Mouse (Mus musculus): ENCODE measurements around the gene Irf1. TPM values are rescaled to one million over a fixed set of nuclear protein-coding genes. Genes with fewer than 3 reads are reported as not detected.

Gene Irf1
- polyA plus RNA-seq, 1 experiment: 111 TPM

DNA sequence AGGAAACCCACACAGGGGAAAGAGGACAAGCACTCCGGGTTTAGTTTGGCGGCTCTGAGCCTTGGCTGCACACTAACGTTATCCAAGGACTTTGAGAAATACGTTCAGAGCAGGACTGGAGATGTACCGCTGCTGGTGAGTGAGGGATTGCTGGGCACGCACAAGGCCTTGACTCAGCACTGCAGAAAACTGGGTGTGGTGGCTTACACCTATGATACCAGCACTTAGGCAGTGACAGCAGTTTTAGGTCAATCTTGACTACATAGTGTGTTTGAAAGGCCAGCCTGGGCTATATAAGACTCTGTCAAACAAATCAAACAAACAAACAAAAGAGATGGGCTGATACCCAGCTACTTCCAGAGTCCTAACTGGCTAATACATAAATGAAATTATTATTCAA is 33.7 kb downstream of the Irf1 start:
- Histone ChIP-seq H3K36me3 (ENCODE audit: control insufficient read depth, insufficient read depth, low read length) (no peaks in the 10 kb centered on the region), H3K4me1 (ENCODE audit: control insufficient read depth, insufficient read depth, insufficient read length) (peaks cover 22% of the 10 kb centered on the region; the same call in 1 of the 2 replicates), H3K4me3 (ENCODE audit: extremely low read depth, insufficient read depth, insufficient read length) (no peak overlapping the region), H3K27ac (ENCODE audit: insufficient read depth, low read length) (peak overlapping the region; percentile 7; the same call in 1 of the 2 replicates), H3K27me3 (ENCODE audit: control insufficient read depth, insufficient read depth, low read length) (no peaks in the 10 kb centered on the region)
- DNase-seq (ENCODE audit: low read depth in 1 of 2, low spot score in 2 of 2): no peak
- WGBS: 67% methylated on average over 6 of the region's 6 CpGs
- no peak for TF ChIP-seq CTCF (IDR thresholded peaks at IDR 0.05; ENCODE audit: extremely low read depth, insufficient read depth, insufficient read length, insufficient replicate concordance)
- no peak for TF ChIP-seq POLR2A (IDR thresholded peaks at IDR 0.05; ENCODE audit: low read depth, low read length)

DNA sequence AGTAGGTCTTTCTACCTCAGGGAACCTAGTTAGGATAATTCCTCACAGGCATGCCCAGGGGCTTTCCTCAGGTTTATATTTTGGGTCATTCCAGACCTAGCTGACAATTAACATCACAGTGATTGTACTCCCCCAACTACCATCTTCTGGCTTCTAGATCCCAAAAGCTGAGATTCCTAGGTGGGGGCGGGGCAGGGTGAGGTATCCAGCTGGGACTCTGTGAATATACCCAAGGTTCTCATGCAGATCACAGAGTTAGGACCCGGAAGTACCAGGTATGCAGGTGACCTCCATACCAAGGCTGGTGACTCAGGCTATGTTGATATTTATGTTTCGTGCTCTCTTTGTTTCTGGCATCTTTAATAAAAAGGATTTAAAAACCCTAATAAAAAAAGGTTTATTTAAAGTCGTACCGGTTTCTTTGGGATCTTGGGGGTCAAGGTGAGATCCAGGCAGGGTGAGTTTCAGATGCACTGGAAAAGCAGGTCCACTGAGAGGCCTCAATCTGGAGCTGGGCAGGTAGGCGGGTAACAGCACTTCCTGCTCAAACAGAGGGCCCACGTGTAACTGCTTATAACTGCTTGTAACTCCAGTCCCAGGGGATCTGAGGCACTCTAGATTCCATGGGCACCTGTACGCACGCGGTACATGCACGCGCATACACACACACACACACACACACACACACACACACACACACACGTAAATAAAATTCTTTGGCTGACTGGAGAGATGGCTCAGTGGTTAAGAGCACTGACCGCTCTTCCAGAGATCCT is 34.9 kb downstream of the Irf1 start:
- H3K4me1 ChIP-seq (ENCODE audit: control insufficient read depth, insufficient read depth, insufficient read length): peaks cover 15% of the 10 kb centered on the region; the same call in 1 of the 2 replicates
- WGBS: 72% methylated on average over 14 of the region's 14 CpGs
- TF ChIP-seq POLR2A (IDR thresholded peaks at IDR 0.05; ENCODE audit: low read depth, low read length) (no peak), CTCF (IDR thresholded peaks at IDR 0.05; ENCODE audit: extremely low read depth, insufficient read depth, insufficient read length, insufficient replicate concordance) (no peak)

DNA sequence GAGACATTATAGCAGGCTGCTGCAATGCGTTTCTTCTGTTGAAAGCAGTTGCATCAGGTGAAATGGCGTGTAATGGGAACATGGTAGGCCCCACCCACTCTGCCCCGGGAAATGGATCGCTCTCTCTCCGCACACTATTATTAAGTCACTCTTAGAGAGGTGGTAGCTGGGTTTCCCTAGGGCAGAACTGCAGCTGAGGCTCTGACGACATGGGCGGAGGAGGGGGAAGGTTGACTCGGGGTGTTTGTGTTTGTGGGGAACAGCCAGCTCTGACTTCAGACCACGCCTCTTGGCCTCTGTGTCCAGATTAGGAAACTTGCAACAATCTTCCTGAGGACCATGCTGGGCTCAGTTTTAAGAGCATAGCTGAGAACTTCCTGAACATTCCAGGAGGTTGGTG is 36.0 kb downstream of the Irf1 start:
- no peak for DNase-seq (ENCODE audit: low read depth in 1 of 2, low spot score in 2 of 2)
- TF ChIP-seq POLR2A (IDR thresholded peaks at IDR 0.05; ENCODE audit: low read depth, low read length) (no peak), CTCF (IDR thresholded peaks at IDR 0.05; ENCODE audit: extremely low read depth, insufficient read depth, insufficient read length, insufficient replicate concordance) (no peak)
- Histone ChIP-seq H3K4me3 (ENCODE audit: extremely low read depth, insufficient read depth, insufficient read length) (no peak overlapping the region), H3K4me1 (ENCODE audit: control insufficient read depth, insufficient read depth, insufficient read length) (peaks cover 16% of the 10 kb centered on the region; the same call in 1 of the 2 replicates), H3K36me3 (ENCODE audit: control insufficient read depth, insufficient read depth, low read length) (no peaks in the 10 kb centered on the region), H3K27me3 (ENCODE audit: control insufficient read depth, insufficient read depth, low read length) (no peaks in the 10 kb centered on the region), H3K27ac (ENCODE audit: insufficient read depth, low read length) (no peak overlapping the region)
- 73% methylated on average over 9 of the region's 9 CpGs for WGBS

More for the DNA sequence above, 34.9 kb downstream of the Irf1 start:
- no peaks in the 10 kb centered on the region for H3K27me3 ChIP-seq (ENCODE audit: control insufficient read depth, insufficient read depth, low read length)
- no peak for DNase-seq (ENCODE audit: low read depth in 1 of 2, low spot score in 2 of 2)
- no peaks in the 10 kb centered on the region for H3K36me3 ChIP-seq (ENCODE audit: control insufficient read depth, insufficient read depth, low read length)
- no peak overlapping the region for H3K4me3 ChIP-seq (ENCODE audit: extremely low read depth, insufficient read depth, insufficient read length)
- no peak overlapping the region for H3K27ac ChIP-seq (ENCODE audit: insufficient read depth, low read length)

DNA sequence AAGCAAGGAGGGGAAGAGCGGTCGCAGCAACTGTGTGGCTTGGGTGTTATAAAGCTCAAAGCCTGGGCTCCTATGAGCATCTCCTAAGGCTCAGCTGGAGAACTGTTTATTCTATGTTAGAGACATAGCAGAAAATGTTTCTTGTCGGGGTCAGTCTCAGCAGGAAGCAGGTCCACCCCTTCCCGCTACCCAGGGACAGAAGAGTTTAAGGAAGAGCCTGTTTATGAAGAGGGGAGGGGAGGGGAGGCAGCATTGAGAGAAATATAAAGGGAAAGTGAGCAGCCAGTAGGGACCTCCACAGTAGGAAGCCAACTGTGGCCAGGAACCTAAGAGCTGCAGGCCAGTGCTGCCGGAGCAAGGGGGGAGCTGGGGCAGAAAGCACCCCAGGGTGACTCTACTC is 39.5 kb downstream of the Irf1 start:
- no peak overlapping the region for H3K27ac ChIP-seq (ENCODE audit: insufficient read depth, low read length)
- TF ChIP-seq CTCF (IDR thresholded peaks at IDR 0.05; ENCODE audit: extremely low read depth, insufficient read depth, insufficient read length, insufficient replicate concordance) (no peak), POLR2A (IDR thresholded peaks at IDR 0.05; ENCODE audit: low read depth, low read length) (no peak)
- no peak for DNase-seq (ENCODE audit: low read depth in 1 of 2, low spot score in 2 of 2)
- 69% methylated on average over 5 of the region's 5 CpGs for WGBS
- H3K27me3 ChIP-seq (ENCODE audit: control insufficient read depth, insufficient read depth, low read length): no peaks in the 10 kb centered on the region
- H3K4me1 ChIP-seq (ENCODE audit: control insufficient read depth, insufficient read depth, insufficient read length): peaks cover 11% of the 10 kb centered on the region
- no peaks in the 10 kb centered on the region for H3K36me3 ChIP-seq (ENCODE audit: control insufficient read depth, insufficient read depth, low read length)
- H3K4me3 ChIP-seq (ENCODE audit: extremely low read depth, insufficient read depth, insufficient read length): no peak overlapping the region

DNA sequence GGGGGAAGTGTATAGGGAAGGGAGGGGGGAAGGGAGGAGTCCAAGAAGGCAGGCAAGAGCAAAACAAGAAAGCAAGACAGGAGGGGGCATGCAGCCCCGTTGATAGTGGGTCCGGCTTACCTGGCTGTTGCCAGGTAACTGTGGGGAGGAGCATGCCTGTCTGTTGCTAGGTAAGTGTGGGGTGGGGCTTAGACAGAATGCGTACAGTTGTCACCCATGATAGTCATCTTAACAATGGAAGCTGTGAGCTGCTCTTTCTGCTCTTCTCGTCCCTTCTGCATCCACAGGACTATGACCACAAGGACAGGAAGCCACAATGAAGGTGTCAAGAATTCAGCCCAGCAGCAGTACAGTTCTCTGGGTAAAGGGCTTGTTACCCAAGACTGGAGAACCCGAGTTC is 40.3 kb downstream of the Irf1 start:
- Histone ChIP-seq H3K4me1 (ENCODE audit: control insufficient read depth, insufficient read depth, insufficient read length) (peaks cover 11% of the 10 kb centered on the region), H3K27me3 (ENCODE audit: control insufficient read depth, insufficient read depth, low read length) (no peaks in the 10 kb centered on the region), H3K27ac (ENCODE audit: insufficient read depth, low read length) (no peak overlapping the region), H3K36me3 (ENCODE audit: control insufficient read depth, insufficient read depth, low read length) (no peaks in the 10 kb centered on the region), H3K4me3 (ENCODE audit: extremely low read depth, insufficient read depth, insufficient read length) (no peak overlapping the region)
- no peak for TF ChIP-seq CTCF (IDR thresholded peaks at IDR 0.05; ENCODE audit: extremely low read depth, insufficient read depth, insufficient read length, insufficient replicate concordance)
- no peak for TF ChIP-seq POLR2A (IDR thresholded peaks at IDR 0.05; ENCODE audit: low read depth, low read length)
- WGBS: 44% methylated on average over 5 of the region's 5 CpGs
- no peak for DNase-seq (ENCODE audit: low read depth in 1 of 2, low spot score in 2 of 2)

DNA sequence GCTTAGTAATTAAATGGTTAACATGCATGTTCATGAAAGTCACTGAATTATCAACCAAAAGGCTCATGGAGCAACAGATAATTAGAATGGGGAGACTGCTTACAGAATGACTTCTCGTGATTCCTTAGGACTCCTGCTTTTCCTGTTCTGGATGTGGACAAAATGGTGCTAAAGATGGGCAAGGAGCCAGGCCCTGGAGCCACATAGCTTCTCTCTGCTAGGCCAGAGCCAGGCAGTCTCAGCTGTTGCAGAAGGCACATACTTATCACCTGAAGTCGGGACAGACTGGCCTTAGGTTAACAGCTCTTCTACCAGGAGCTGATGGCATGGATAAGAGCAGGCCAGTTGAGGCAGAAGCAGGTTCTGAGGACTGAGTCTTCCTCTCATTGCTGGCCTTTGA is 40.9 kb downstream of the Irf1 start:
- Histone ChIP-seq H3K36me3 (ENCODE audit: control insufficient read depth, insufficient read depth, low read length) (no peaks in the 10 kb centered on the region), H3K27ac (ENCODE audit: insufficient read depth, low read length) (no peak overlapping the region), H3K27me3 (ENCODE audit: control insufficient read depth, insufficient read depth, low read length) (no peaks in the 10 kb centered on the region), H3K4me3 (ENCODE audit: extremely low read depth, insufficient read depth, insufficient read length) (no peak overlapping the region), H3K4me1 (ENCODE audit: control insufficient read depth, insufficient read depth, insufficient read length) (peaks cover 11% of the 10 kb centered on the region)
- TF ChIP-seq POLR2A (IDR thresholded peaks at IDR 0.05; ENCODE audit: low read depth, low read length) (no peak), CTCF (IDR thresholded peaks at IDR 0.05; ENCODE audit: extremely low read depth, insufficient read depth, insufficient read length, insufficient replicate concordance) (no peak)
- WGBS: 75% methylated on average over 2 of the region's 2 CpGs
- no peak for DNase-seq (ENCODE audit: low read depth in 1 of 2, low spot score in 2 of 2)

DNA sequence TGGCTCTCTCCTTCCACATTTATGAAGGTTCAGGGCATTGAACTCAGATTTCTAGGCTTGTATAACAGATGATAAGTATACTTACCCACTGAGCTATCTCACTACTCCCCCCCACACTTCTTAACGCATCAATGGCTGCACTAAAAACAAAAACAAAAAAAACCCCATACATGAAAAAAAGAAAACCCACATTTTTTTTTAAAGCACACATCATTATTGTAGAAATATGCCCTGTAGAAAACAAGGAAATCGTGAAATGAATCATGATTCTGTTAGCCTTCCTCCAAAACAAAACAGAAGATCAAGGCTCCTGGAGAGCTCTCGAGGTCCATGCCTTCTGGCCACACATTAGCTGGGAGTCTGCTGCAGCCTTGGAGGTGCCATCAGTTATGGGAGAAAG is 41.5 kb downstream of the Irf1 start:
- no peaks in the 10 kb centered on the region for H3K36me3 ChIP-seq (ENCODE audit: control insufficient read depth, insufficient read depth, low read length)
- TF ChIP-seq CTCF (IDR thresholded peaks at IDR 0.05; ENCODE audit: extremely low read depth, insufficient read depth, insufficient read length, insufficient replicate concordance): no peak
- TF ChIP-seq POLR2A (IDR thresholded peaks at IDR 0.05; ENCODE audit: low read depth, low read length): no peak
- WGBS: 70% methylated on average over 3 of the region's 3 CpGs
- no peak overlapping the region for H3K4me3 ChIP-seq (ENCODE audit: extremely low read depth, insufficient read depth, insufficient read length)
- no peaks in the 10 kb centered on the region for H3K27me3 ChIP-seq (ENCODE audit: control insufficient read depth, insufficient read depth, low read length)
- peaks cover 11% of the 10 kb centered on the region for H3K4me1 ChIP-seq (ENCODE audit: control insufficient read depth, insufficient read depth, insufficient read length)
- H3K27ac ChIP-seq (ENCODE audit: insufficient read depth, low read length): no peak overlapping the region
- DNase-seq (ENCODE audit: low read depth in 1 of 2, low spot score in 2 of 2): no peak

Data from spleen, adult 2 months (tissue).